Mouse (Mus musculus) cerebellum, adult 18-20 months (tissue): ENCODE measurements around the gene Gm20388.
"Not testable (repeated sequence)": the region's sequence is repeated elsewhere in the genome, so short reads cannot be mapped to it uniquely, and the experiment has no call there.

Experiments
- DNase-seq, 2 experiments: peaks; one replicate each; pipeline ENCODE4 v3.0.0; 2021

The Gm20388 gene

DNA sequence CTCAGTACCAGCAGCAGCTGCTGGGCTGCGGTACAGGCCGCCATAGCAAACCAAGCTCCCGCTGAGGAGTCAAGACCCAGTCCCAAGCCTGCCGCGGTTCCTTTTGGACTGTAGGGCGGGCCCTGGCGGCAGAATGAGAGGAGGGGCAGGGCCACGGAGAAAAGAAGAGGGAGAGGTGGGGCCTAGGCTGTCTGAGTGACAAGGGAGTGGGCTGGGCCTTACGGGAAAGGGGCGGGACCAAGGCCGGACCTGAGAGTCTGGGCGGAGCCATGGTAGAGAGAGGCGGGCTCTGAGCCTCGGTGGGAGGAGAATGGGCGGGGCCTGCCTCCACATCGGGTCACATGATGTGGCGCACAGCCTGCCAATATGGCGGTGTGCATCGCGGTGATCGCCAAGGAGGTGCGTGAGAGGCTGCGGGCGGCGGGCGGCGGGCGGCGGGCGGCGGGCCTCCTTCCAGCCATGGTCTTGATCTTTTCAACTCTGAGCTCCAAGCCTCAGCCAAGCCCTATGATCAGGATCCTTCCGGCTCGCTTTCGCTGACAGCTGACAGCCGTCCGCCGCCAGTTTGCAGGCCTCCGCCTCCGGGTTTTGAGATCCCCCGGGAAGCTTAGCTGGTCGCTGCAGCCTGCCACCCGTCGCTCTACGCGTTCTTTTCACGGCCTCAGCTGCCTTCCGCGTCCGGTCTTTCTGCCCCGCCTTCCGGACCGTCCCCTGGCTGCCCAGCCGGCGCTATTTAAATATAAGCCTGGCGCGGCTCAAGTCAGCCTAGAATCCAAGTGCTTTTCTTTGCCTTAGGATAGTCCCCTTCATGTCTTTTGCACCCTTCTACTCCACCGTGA, 2700.9 kb downstream of the Gm20388 start, which contains the start of the genes Galns and Trappc2l:
Gene Galns (minus strand): TSS at position 169 of the 839 bp plus-strand sequence.
Gene Trappc2l (plus strand): TSS at position 346 of the 839 bp plus-strand sequence.
- DNase-seq: peak; percentile 96 to 98

DNA sequence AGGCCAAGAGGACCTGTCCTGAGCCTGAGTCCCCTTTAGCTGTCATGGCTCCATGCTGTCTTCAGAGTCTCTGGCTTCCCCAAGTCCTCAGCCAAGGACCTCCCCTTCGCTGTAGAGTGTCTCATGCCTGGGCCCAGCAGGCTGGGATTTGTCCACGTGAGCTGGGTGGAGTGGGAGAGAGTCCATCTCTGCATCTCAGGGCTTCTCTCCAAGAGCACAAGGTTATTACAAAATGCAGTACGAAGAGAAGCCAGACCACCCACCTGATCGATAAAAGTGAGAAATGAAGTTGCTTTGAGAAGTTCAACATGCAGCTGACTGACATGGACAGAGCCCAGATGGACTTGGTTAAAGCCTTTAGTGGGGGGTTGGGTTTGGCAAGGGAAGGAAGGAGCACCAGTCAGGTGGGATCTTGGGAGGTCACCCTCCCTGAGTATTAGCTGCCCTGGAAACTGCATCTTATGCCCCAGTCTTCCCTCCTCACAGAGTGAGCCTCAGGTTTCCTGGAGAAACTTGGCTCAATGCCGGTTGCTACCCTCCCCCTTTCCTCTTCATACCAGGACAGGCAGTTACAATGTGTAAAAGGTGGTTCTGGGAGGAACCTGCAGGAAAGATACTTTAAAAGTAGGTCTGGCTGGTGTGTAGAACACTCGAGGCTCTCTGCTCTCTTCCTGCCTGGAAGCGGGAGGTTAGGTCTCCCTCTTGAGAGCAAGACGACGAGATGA, 2705.7 kb downstream of the Gm20388 start:
- no peak for DNase-seq

- DNase-seq: peak; percentile 87 to 88
Observed at GRCm38 (mm10) chr8:122617947-122618546, 2707.4 kb downstream of the Gm20388 start.

- DNase-seq: no peak
Observed at GRCm38 (mm10) chr8:122618660-122619378, 2708.2 kb downstream of the Gm20388 start.

- DNase-seq: no peak
Observed at GRCm38 (mm10) chr8:122620446-122620845, 2709.8 kb downstream of the Gm20388 start.

DNA sequence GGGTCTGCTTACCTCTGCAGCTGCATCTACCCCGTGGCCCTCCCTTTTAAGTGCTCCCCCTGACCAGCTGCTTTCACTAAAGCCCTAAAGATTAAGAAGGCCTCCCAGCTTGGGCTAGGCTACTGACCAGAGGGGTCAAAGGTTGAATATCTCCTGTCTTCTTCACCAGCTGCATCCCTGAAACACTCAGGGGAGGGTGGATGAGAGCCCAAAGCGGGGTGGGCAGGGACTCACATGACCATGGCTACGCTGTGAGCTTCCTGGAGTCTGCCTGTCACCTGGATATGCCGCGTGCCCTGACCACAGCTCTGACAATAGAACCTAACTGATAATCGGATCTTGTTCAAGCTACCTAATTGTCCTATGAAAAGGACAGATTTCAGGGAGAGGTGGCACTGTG, 2712.1 kb downstream of the Gm20388 start, which contains the start of gene Pabpn1l:
Gene Pabpn1l (minus strand): TSS at position 13 of the 400 bp plus-strand sequence.
- no peak for DNase-seq

GRCm38 (mm10) chr8:122623844-122624642, 2713.4 kb downstream of the Gm20388 start:
- no peak for DNase-seq

- no peak for DNase-seq
Observed at GRCm38 (mm10) chr8:122624653-122625052, 2714.0 kb downstream of the Gm20388 start.

DNA sequence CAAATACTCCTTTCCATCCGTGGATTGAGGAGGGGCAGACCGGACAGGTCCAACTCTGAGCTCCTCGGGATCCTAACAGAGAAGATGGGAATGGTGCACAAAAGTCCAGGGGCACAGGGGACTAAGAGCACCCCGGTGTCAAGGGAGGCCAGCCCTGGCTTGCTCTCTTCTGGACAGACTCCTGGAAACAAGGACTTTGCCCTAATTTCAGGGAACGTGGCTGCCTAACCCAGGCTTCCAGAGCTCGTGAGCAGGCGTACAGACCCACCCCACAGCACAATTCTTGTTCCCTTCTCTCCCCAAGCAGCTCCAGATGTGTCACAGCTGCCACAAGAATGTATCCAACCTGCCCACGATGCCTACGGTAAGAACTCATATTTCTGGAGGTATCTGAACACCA, 2715.2 kb downstream of the Gm20388 start:
- no peak for DNase-seq

DNA sequence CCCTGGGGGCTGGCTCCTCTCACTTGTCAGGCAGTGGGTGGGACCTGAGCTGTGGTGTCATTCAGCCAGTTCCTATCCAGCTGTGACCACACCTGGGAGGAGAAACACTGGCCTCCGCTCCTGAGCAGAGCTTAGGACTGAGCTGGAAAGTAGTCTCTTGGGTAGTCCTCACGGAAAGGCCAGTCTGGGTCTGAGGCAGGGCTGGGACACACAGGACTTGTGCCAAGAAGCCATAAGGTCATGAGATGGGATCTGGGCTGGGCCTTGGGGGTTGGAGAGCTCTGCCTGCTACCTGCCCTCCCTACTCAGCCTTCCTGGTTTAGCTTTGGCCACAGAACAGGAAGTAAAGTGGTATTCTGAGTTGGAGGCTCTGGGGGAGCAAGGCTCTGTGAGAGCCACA, 2716.3 kb downstream of the Gm20388 start:
- no peak for DNase-seq

- no peak for DNase-seq
Observed at GRCm38 (mm10) chr8:122629388-122629787, 2718.7 kb downstream of the Gm20388 start.

- no peak for DNase-seq
Observed at GRCm38 (mm10) chr8:122630696-122631095, 2720.1 kb downstream of the Gm20388 start.

GRCm38 (mm10) chr8:122632134-122632533, 2721.5 kb downstream of the Gm20388 start:
- not testable (repeated sequence) for DNase-seq

GRCm38 (mm10) chr8:122633205-122633604, 2722.6 kb downstream of the Gm20388 start:
- DNase-seq: peak; percentile 58 to 60

- no peak for DNase-seq
Observed at GRCm38 (mm10) chr8:122635878-122636802, 2725.5 kb downstream of the Gm20388 start.

DNA sequence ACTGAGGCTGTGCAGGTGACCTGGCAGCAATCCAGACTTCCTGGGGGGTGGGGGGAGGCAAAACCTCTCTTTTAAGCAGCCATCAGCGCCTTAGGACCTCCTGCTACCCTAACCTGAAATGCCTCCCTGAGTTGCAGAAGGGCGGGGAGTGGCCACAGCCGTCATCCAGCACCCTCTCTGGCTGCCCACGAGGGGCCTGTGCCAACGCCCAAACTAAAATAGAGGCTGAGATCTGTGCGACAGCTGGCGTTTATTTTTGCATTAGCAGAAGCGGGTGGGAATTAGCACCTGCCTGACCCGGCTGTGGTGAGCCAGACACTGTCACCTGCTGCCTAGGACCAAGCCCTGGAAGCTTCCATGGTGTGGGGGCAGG, 2726.1 kb downstream of the Gm20388 start:
- no peak for DNase-seq

GRCm38 (mm10) chr8:122637230-122637629, 2726.6 kb downstream of the Gm20388 start:
- DNase-seq: no peak

DNA sequence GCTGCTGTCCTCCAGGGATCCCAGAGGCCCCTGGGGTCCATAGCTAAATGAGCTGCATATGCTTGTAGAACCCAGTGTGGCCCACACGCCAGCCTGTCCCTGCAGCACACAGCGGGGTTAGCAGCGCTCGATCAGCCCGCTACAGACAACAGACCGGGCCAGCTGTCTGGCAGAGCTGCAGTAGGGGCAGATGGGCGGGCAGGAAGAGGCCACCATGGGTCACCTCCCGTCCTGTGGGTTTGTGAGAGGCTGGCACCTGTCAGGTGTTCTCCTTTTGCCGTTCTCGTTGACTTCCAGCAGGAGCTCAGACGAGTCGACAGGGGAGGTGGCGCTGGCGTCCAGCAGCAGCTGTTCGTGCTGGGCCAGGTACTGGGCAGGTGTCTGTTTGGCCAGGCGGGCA, 2728.0 kb downstream of the Gm20388 start:
- peak; percentile 56 to 62 for DNase-seq

GRCm38 (mm10) chr8:122639521-122640248, 2729.0 kb downstream of the Gm20388 start:
- peak; percentile 67 to 69 for DNase-seq

GRCm38 (mm10) chr8:122640825-122641224, 2730.2 kb downstream of the Gm20388 start:
- no peak for DNase-seq
